Mouse (Mus musculus) brain, embryonic 14.5 days (tissue): Measurements from ENCODE around the gene Lsamp. TPM values are rescaled to one million over a fixed set of nuclear protein-coding genes. Genes with fewer than 3 reads are reported as not detected.
A peak's percentile ranks its signal among the peaks of the same experiment; 100 is the strongest.

Source experiments
- DNase-seq: peaks from one replicate; pipeline ENCODE4 v3.0.0-alpha.2; 2011; ENCODE audit warnings: low read depth
- CTCF ChIP-seq: fragments of 200-500 bp; IDR thresholded peaks from 2 replicates; pipeline ENCODE4 v1.5.1; 2012; ENCODE audit warnings: inconsistent platforms, mild to moderate bottlenecking, moderate library complexity, borderline replicate concordance; ENCODE audit not compliant: insufficient read depth, insufficient read length; ENCODE audit errors: extremely low read depth
- POLR2A ChIP-seq: fragments of 200-500 bp; IDR thresholded peaks from 2 replicates; pipeline ENCODE4 v1.6.1; 2012; ENCODE audit warnings: mild to moderate bottlenecking, inconsistent platforms, borderline replicate concordance; ENCODE audit not compliant: poor library complexity, insufficient read depth, insufficient read length, severe bottlenecking; ENCODE audit errors: extremely low read depth
- polyA plus RNA-seq: library from polyadenylated mRNA; depleted of rRNA; stranded (reverse); fragments of >200 nt; gene quantifications from 2 replicates; pipeline ENCODE4 v1.2.3, GENCODE M21; 2012

Gene Lsamp
- polyA plus RNA-seq, 1 experiment, result 45.1 TPM

DNA sequence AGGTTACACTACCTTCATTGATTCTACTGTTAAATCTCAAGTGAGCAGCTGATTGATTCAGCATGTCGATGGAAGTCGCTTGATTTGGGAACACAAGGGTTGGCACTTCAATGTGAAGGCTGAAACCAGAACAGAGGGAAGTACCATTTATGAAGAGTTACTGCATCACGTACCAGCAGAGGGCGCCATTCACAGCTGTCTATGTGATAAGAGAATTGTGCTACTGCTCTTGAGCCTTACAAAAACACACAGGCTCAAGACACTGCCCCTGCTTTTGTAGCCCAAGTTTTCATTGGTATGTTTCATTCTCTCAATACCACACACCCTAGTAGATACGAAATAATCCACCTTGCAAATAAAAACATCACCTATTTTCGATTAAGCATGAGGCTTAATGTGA, 754.9 kb downstream of the Lsamp start:
- TF ChIP-seq POLR2A (no peak), CTCF (peak; percentile 71; the same call in 1 of the 2 replicates)
- peak; percentile 89 for DNase-seq

DNA sequence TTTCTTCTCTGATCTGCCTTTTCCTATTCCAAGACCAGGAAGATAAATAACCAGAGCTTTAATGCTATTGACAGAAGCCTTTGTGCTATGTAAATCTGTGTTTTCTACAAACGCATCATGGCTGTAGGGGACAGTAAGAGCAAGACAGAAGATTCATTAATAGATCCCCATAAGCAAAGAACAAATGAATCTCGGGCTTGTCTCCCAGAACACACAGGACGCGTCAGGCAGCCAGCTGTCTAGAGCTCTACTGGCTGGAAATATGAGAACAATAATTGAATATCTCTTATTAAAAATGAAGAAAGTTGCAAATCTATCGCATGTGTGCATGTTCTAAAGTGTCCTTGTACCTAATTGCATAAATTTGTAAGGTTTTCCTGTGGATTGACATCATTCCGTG, 755.6 kb downstream of the Lsamp start:
- peak; percentile 56 for DNase-seq
- TF ChIP-seq CTCF (no peak), POLR2A (no peak)

DNA sequence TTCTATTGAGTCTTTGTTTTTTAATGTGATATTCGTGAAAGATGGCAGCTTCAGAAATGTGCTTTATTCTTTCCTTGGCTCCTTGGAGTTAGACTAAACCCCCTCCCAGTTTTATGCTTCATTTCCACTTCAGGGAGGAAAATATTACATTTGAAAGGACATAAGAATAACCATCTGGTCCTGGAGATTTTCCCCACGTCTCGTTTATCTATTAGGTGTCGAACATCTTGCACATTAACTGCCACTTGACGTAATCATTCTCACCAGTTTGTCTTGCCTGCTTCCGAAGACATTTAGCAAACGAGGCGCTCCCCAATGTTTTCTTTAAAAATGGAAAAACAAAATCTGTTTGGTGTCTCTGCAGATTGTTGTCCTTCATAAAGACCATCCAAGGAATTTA, 756.1 kb downstream of the Lsamp start:
- TF ChIP-seq CTCF (no peak), POLR2A (no peak)
- DNase-seq, result peak; percentile 69

DNA sequence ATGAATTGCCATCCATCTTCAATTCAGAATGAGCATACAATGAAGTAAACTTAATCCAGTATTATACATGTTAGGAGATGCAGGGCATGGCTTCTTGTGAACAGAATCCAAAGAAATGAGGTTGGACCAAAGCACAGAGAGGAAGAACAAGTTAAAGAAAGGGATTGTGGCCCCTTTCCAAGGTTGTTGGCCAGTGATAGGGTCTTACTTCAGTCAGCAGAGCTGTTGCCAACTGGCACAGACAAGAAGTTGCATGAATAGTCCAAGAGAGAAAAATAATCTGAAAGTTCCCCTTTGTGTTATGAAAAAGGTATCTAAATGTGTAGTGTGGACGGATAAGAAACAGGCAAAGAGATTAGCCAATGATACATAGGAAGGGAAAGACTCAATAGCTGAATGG, 843.0 kb downstream of the Lsamp start:
- DNase-seq, result peak; percentile 71
- TF ChIP-seq CTCF, result no peak
- TF ChIP-seq POLR2A, result no peak

DNA sequence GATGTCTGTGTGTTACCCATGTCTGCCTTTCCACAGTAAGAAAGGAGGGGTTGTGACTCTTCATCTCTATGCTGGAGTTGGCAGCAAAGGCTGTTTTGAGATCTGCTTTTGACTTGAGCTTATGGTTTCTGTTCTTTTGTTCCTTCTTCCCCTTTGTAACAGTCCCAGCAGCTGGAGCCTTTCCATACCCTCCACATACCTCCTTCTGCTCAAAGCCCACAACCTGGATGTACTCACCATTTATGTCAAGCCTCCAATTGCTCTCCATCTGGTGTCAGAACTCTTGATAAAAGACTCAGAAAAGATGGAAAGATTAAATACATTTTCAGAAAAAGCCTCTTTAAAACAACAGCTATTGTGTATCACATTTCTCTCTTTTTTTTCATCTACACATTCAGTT, 847.4 kb downstream of the Lsamp start:
- DNase-seq, result no peak
- no peak for TF ChIP-seq CTCF
- TF ChIP-seq POLR2A, result no peak

DNA sequence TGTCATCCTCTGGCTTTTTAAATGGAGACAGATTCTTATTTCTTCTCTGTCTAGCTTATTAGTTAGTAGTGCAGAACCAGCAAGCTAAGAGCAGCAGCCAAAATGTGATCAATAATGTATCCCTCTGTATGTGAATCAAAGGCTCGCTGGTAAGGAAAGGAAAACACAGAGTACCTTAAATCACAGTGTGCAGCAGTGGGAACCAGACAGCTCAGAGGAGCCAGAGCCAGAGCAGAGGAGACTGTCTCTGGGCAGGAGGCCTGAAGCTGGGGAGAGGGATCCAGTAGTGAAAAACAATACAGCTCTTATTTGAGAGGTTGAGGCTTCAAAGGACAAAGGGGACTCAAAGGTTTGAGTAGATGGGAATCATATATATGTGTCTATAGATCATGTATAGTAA, 857.6 kb downstream of the Lsamp start:
- TF ChIP-seq POLR2A, result no peak
- TF ChIP-seq CTCF, result no peak
- DNase-seq, result no peak

DNA sequence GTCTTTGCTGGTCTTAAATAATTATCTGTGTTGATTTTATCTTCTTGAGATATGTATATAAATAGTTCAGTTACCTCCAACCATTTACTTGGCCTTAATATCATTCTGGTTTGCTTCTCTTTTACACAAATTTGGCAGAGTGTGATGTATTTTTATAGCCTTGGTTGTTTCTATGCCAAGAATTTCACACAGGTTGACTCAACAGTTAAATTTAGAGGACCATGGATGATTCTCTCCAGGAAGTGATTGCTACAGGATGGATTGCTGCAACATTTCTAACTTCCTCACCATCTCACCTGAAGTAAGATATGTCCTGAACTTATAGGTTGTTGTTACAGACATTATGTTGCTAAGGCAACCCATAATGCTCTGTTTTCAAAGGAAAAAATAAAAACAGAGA, 882.6 kb downstream of the Lsamp start:
- TF ChIP-seq CTCF (no peak), POLR2A (no peak)
- no peak for DNase-seq

DNA sequence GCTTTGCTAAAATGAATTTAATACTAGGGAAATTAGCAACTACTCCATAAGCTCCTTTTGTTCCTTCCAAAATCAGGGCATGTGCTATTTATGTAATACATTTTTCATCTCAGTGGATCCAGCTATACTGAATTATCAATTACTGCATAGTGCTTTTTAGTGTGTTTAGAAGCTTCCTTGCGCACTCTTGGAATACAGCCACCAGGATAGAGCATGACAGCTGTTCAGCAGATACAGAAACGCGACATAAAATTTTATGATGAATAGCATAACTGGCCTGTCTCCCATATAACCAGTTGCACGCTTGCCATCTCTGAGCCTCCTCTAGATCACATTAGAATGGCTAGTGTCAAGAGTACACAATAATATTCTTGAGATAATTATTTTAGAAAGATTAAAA, 894.1 kb downstream of the Lsamp start:
- DNase-seq, result peak; percentile 71

DNA sequence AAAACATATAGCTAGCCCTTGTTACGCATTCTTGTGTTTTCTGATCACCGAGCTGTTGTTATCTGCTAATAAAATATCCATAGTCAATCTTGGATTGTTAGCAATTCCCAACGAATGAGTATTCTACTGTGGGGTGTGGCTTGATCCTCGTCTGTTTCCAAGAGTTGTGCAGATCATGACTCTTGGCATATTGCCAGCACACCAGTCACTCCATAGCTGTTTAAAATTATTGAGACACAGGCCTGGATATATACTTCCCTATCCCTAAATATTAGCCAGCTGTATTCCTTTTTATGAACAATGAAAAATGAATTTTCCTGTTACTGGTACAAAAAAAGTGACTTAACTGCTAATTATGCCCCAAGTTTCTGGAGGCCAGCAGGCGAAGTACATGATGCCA, 897.8 kb downstream of the Lsamp start:
- no peak for DNase-seq
- TF ChIP-seq CTCF, result no peak
- TF ChIP-seq POLR2A, result no peak

More for the DNA sequence above, 894.1 kb downstream of the Lsamp start:
- TF ChIP-seq CTCF, result no peak
- TF ChIP-seq POLR2A, result no peak

DNA sequence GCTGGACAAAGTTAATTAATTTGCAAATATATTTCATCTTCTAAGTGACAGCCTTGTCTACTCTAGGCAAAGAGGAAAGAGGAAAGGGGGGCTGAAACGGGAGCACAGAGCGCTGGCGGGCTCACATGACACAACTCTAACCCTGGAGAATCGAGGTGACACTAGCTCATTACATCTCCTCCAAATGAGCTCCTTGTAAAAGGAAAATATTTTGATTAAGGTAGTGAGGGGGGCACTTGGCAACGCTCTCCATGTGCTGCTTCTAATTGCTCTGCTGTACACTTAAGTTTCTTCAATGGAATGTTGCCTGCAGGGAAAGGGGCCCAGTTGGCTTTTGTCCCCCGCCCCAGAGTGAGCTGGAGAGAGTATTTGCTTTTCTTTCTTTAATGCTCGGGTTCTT, 907.2 kb downstream of the Lsamp start:
- no peak for TF ChIP-seq CTCF
- no peak for TF ChIP-seq POLR2A
- peak; percentile 94 for DNase-seq

DNA sequence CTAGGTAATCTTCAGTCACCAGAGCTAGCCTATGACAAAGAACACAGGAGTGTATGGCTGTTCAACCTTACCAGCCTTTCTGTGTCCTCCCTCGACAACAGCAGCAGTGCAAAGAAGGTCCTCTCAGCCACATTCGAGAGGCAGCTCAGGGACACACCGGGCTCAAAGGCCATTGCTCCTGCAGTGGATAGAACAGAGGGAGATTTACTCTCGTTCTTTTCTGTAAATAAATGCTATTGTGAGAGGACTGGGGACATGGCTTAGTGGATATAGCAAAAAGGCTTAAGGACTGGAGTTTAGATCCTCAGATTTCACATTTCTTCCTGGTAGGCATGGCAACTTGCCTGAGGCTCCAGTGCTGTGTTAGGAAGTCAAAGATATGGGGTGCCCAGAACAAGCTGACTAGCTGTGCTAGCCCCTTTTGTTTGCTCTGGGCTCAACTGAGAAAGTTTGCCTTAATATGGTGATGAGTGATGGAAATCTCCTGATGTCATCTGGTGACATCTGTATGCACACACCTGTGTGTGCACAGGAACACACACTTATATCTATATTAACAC, 913.7 kb downstream of the Lsamp start:
- TF ChIP-seq CTCF (no peak), POLR2A (no peak)
- peak; percentile 24 for DNase-seq

DNA sequence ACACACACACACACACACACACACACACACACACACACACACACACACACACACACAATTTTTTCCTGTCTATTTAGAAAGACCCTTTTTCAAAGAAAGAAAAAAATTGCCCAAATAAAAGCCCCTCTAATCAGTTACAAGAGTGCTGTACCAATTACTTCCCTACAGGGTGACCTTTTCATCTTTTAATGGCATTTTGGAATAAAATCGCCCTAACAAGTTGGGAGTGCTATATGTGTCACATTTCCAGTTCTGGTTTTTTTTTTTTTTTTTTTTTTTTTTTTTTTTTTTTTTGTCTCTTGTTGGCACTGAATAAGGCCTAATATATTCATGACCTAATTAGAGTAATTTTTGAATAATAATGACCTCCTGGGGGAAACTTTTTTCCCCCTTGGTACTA, 923.7 kb downstream of the Lsamp start:
- TF ChIP-seq POLR2A (no peak), CTCF (no peak)
- DNase-seq, result peak; percentile 85

DNA sequence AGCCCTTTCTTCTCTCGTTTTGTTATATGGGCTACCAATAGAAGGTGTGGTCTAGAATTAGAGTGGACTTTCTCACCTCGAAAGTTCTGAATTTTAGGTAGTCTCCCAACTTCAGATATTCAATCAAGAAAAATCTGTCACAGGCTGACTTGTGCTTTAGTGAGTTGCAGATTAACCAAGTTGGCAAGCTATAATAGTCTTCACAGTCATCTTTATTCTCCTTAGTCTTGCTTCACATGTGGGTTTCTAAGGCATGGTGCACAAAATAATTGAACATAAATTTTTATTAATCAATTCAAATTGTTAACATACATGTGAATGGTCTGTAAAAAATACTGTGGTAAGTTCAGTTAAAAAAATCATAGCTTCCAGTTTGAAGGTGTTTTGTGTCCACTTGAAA, 930.0 kb downstream of the Lsamp start:
- no peak for DNase-seq
- TF ChIP-seq CTCF, result no peak
- no peak for TF ChIP-seq POLR2A

DNA sequence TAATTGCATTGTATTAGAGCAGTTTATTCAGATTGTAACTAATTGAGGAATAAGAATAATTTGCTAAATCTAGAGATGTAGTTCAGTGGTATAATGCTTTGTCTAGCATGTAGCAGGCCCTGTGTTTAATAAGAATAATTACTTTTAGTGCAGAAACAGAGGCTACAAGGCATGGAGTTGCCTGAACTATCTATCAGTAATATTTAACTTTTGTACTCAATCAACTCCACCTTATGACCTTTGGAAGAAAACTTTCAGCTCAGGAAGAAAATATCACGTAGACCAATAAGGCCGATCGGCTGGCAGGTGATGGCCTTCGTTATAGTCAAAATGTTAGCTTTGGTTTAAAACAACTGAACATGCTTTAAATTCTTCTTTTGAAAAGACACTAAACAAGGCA, 946.4 kb downstream of the Lsamp start:
- no peak for DNase-seq
- TF ChIP-seq POLR2A (no peak), CTCF (no peak)

DNA sequence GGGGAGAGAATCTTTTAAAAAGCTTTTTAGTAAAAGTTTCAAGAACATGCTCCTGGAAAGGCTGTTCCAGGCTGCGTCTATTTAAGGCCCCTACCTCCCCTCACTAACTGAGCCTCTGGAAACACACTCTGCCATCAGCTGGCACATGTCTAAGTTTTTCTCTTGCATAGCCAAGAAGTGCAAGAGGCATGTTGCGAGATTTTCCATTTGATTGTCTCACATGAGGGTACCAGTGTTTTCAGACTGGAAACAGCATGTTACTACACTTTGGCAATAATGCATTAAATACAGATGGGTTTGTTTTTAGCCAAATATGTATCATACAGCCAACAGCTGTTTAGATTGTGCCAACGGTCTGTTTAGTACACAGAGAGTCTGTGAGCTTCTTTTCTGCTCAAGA, 958.1 kb downstream of the Lsamp start:
- TF ChIP-seq CTCF, result no peak
- no peak for TF ChIP-seq POLR2A

DNA sequence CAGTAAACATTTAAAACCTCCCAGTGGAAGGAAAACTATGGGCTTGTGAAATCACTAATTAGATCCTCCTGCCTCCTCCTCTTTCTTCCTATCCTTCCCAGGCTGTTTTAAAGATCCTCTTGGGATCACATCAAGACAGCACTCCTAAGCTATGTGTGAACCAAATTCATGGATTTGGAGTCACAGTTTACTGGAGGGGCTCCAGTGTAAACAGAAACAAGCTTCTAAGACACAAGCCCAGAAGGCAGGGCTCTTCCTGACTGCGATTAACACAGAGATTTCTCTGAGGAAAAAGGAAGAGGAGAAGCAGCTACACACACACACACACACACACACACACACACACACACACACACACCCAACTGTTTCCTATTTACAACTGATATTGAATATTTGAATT, 961.7 kb downstream of the Lsamp start:
- peak; percentile 72 for DNase-seq
- TF ChIP-seq POLR2A, result no peak
- no peak for TF ChIP-seq CTCF

More for the DNA sequence above, 958.1 kb downstream of the Lsamp start:
- DNase-seq, result peak; percentile 69

DNA sequence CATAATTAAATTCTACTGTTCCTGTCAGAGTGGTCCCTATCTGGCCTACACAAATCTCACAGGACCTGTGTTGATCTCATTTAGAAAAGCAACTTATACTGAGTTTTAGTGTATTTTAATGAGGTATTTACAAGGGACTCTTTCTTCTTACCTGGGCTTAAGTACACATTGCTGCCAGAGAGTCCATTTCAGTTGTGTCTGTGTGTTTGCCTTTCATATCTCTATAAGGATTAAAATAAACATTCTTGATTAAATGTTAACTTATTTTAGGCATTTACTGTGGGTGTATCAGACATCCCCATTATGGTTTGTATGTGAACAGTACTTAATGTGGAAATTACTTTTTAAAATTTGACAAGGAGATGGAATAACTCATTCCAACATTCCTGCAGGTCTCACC, 963.9 kb downstream of the Lsamp start:
- DNase-seq, result no peak
- no peak for TF ChIP-seq CTCF
- no peak for TF ChIP-seq POLR2A
